Mouse (Mus musculus) midbrain, embryonic 15.5 days (tissue): ENCODE measurements around the gene Pck1. TPM values are rescaled to one million over a fixed set of nuclear protein-coding genes. Genes with fewer than 3 reads are reported as not detected.
"Not testable (repeated sequence)": the region's sequence is repeated elsewhere in the genome, so short reads cannot be mapped to it uniquely, and the experiment has no call there.

Experiments
- ATAC-seq: fragments of 200-750 bp; cut with Nextera tagmentation; replicated peaks from 2 replicates; pipeline ENCODE4 v1.8.0; 2017; ENCODE audit warnings: moderate TSS enrichment
- H3K27ac ChIP-seq: fragments of 300-500 bp; sonication (generic); 2 replicates; pipeline ENCODE4 v1.5.1; 2015; ENCODE audit warnings: mild to moderate bottlenecking, inconsistent platforms
- H3K27me3 ChIP-seq: fragments of 300-500 bp; sonication (generic); replicated peaks from 2 replicates; pipeline ENCODE4 v1.6.1; 2015; ENCODE audit warnings: inconsistent platforms
- H3K36me3 ChIP-seq: fragments of 300-500 bp; sonication (generic); replicated peaks from 2 replicates; pipeline ENCODE4 v1.6.1; 2015; ENCODE audit warnings: inconsistent platforms
- H3K4me1 ChIP-seq: fragments of 300-500 bp; sonication (generic); 2 replicates; pipeline ENCODE4 v1.6.1; 2015; ENCODE audit warnings: inconsistent platforms
- H3K4me2 ChIP-seq: fragments of 300-500 bp; sonication (generic); 2 replicates; pipeline ENCODE4 v1.6.1; 2015; ENCODE audit warnings: inconsistent platforms, mild to moderate bottlenecking, moderate library complexity
- H3K4me3 ChIP-seq: fragments of 300-500 bp; sonication (generic); 2 replicates; pipeline ENCODE4 v1.5.1; 2015; ENCODE audit warnings: mild to moderate bottlenecking, inconsistent platforms
- H3K9ac ChIP-seq: fragments of 300-500 bp; sonication (generic); 2 replicates; pipeline ENCODE4 v1.6.1; 2015; ENCODE audit warnings: mild to moderate bottlenecking, inconsistent platforms
- H3K9me3 ChIP-seq: fragments of 300-500 bp; sonication (generic); 2 replicates; pipeline ENCODE4 v1.6.1; 2016; ENCODE audit warnings: inconsistent platforms
- WGBS: fragments of 180-500 bp; shearing (Covaris S2); methylation state at CpG from one replicate; pipeline ENCODE4 v1.1.7; 2015; ENCODE audit warnings: mixed read lengths; 5-methylcytosine and 5-hydroxymethylcytosine counted together
- polyA plus RNA-seq: library from polyadenylated mRNA; unstranded; fragments of >200 nt; fragmentation: Nextera tagmentation; extraction: Ambion mirVana; gene quantifications from 2 replicates; pipeline ENCODE4 v1.2.1, GENCODE M21; 2015

The Pck1 gene
- polyA plus RNA-seq: not detected in 2 replicates

- no peak within 1 kb of the TSS for H3K27ac ChIP-seq
- H3K9me3 ChIP-seq: no peaks in the 10 kb centered on the region
- 86% methylated on average over 13 of the region's 13 CpGs for WGBS
- H3K9ac ChIP-seq: no peak within 1 kb of the TSS
- no peak within 1 kb of the TSS for H3K4me2 ChIP-seq
- ATAC-seq: no peak
- H3K4me1 ChIP-seq: no peaks in the 10 kb centered on the region
- no peak within 1 kb of the TSS for H3K4me3 ChIP-seq
- H3K36me3 ChIP-seq: no peaks in the 10 kb centered on the region
- no peaks in the 10 kb centered on the region for H3K27me3 ChIP-seq
Measured at GRCm38 (mm10) chr2:173152436-173153151, at the start of gene Pck1. TSS of gene Pck1 (plus strand) at chr2:173153048.

DNA sequence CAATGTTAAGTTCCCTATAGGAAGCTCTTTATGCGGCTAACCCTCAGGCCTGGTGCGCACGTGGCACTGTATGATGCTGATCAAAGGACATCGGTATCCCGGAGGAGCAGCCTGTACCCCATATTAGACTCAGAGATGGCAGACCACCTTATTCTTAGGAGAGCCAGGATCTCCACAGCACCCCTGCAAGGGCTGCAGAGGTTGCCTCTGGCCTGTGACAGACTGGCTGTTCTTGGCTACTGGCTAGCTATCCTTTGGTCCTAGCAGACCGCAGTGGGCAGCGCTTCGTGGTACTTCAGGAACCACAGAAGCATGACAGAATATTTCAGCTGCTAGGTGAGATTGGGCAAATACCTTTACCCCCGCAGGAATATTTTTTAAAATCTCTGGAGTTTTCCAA lies 46.4 kb upstream of the Pck1 start:
- Histone ChIP-seq H3K4me2 (no peak overlapping the region), H3K9ac (no peak overlapping the region), H3K4me1 (no peaks in the 10 kb centered on the region), H3K36me3 (no peaks in the 10 kb centered on the region), H3K4me3 (no peak overlapping the region), H3K9me3 (no peaks in the 10 kb centered on the region), H3K27me3 (no peaks in the 10 kb centered on the region), H3K27ac (no peak overlapping the region)
- 81% methylated on average over 9 of the region's 9 CpGs for WGBS
- no peak for ATAC-seq

DNA sequence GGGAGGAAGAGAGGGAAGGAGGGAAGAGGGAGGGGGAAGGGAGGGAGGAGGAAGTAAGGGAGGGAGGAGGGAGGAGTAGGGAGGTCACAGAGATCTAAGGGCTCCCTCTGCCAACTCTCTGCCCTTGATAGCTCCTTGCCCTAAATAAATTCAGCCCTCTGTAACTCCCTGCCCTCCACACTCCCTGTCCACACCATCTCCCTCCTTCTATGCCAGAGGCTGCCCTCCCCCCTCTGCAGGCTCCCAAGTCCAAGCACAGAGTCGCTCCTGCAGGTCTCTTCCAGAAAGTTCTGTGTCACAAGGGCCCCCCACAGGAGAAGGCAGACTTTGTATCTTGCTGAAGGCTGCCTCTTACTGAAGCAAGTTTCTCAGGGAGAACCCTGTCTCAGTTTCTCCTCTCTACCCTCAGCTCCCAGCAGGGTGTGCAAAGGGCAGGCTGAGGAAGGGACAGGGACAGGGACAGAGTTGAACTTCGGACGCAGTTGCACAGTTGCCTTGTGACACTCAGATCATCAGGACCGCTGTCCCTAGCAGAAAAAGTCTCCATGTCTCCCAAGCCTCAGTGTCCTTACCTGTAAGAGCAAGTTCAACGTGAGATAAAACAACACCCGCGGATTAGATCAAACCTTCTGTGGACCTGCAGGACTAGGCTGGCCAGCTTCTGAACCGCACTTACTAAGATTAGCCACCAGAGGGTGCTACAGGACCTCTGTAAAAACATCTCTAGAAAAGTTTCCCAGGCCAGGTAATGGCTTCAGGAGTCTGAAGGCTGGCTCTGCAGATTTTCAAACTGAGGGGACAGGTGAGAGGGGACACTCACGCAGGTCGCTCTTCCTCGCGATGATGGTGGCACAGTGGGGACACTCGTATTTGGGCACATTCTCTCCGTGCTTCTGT lies 45.7 kb upstream of the Pck1 start:
- 18% methylated on average over 14 of the region's 14 CpGs for WGBS
- peak; percentile 37; the same call in 1 of the 2 replicates for ATAC-seq
- no peaks in the 10 kb centered on the region for H3K27me3 ChIP-seq
- no peaks in the 10 kb centered on the region for H3K9me3 ChIP-seq
- H3K4me3 ChIP-seq: no peak overlapping the region
- no peak overlapping the region for H3K9ac ChIP-seq
- H3K4me1 ChIP-seq: no peaks in the 10 kb centered on the region
- no peaks in the 10 kb centered on the region for H3K36me3 ChIP-seq
- H3K4me2 ChIP-seq: no peak overlapping the region
- H3K27ac ChIP-seq: no peak overlapping the region

GRCm38 (mm10) chr2:173108509-173109190 lies 44.2 kb upstream of the Pck1 start:
- WGBS: 84% methylated on average over 6 of the region's 6 CpGs
- H3K27me3 ChIP-seq: no peaks in the 10 kb centered on the region

GRCm38 (mm10) chr2:173109510-173109909 lies 43.3 kb upstream of the Pck1 start:
- H3K9me3 ChIP-seq: no peaks in the 10 kb centered on the region
- no peaks in the 10 kb centered on the region for H3K27me3 ChIP-seq
- no peak overlapping the region for H3K9ac ChIP-seq
- no peaks in the 10 kb centered on the region for H3K4me1 ChIP-seq
- H3K4me3 ChIP-seq: no peak overlapping the region
- no peak for ATAC-seq
- no peaks in the 10 kb centered on the region for H3K36me3 ChIP-seq
- 94% methylated on average over 7 of the region's 7 CpGs for WGBS
- no peak overlapping the region for H3K27ac ChIP-seq
- no peak overlapping the region for H3K4me2 ChIP-seq

More at GRCm38 (mm10) chr2:173108509-173109190, 44.2 kb upstream of the Pck1 start:
- Histone ChIP-seq H3K4me1 (no peaks in the 10 kb centered on the region), H3K4me3 (no peak overlapping the region), H3K4me2 (no peak overlapping the region), H3K9me3 (no peaks in the 10 kb centered on the region), H3K36me3 (no peaks in the 10 kb centered on the region), H3K9ac (no peak overlapping the region), H3K27ac (no peak overlapping the region)
- ATAC-seq: no peak

DNA sequence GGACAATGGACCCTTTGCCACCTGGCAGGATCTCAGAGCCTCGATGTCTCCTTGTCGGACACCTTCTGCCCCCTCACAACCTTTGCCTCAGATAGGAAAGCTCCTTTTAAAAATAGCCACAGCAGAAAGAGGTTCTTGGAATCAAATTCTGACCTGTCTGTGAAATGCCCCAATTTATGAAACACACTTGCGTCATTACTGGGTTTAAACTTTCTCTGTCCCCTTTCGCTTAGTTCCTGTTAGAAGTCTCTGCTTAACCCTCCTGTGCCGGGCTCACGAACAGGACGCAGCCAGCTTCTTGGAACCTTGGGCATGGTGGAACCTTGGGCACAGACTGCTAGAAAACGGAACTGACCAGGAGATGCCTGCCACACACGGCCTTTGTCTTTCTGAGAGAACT lies 42.3 kb upstream of the Pck1 start:
- no peak overlapping the region for H3K27ac ChIP-seq
- no peak overlapping the region for H3K4me2 ChIP-seq
- H3K4me3 ChIP-seq: no peak overlapping the region
- H3K36me3 ChIP-seq: no peaks in the 10 kb centered on the region
- no peaks in the 10 kb centered on the region for H3K4me1 ChIP-seq
- H3K9me3 ChIP-seq: no peaks in the 10 kb centered on the region
- ATAC-seq: no peak
- 89% methylated on average over 9 of the region's 9 CpGs for WGBS
- no peaks in the 10 kb centered on the region for H3K27me3 ChIP-seq
- H3K9ac ChIP-seq: no peak overlapping the region

- whole genome bisulfite sequencing: 72% methylated on average over 3 of the region's 3 CpGs
- not testable (repeated sequence) for H3K27ac ChIP-seq, H3K9me3 ChIP-seq, H3K27me3 ChIP-seq, H3K4me3 ChIP-seq, ATAC-seq, H3K9ac ChIP-seq, H3K36me3 ChIP-seq, H3K4me1 ChIP-seq, H3K4me2 ChIP-seq
Measured at GRCm38 (mm10) chr2:173113796-173114195, 39.1 kb upstream of the Pck1 start.

DNA sequence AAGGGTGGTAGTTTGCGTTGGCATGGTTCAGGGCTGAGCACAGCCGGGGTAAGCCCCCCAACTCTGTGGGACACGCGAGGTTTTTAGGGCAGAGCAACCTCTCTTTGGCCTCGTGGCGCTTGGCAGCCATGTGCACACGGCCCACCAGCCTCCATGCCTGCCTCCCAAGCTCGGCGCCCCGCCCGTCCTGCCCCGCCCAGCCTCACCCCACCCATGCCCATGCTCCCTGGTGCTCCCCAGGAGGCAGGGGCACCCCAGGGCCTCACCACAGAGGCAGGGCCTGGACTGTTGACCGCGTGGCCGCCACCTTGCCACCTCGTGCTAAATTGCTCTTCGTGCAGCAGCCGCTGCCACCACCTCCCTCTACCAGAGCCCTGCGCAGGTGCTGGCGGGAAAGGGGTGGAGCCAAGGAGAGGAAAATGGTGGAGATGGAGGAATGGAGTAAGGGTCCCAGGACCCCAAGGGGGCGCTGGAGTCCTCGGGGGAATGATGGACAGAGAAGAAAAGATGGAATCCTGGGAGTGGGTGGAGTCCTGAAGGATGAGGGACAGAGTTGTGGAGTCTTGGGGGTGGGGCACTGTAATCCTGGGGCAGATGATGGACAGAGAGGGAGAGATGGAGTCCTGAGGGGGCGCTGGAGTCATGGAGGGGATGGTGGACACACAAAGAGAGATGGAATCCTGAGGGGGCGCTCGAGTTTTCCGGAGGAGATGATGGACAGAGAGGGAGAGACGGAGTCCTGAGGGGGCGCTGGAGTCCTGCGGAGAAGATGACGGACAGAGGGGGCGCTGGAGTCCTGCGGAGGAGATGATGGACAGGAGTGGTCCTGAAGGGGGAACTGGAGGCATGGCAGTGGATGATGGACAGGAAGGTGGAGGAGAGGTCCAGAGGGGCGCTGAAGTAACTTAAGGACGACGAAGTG lies 33.6 kb upstream of the Pck1 start, which contains the start of gene Ctcfl:
Ctcfl (minus strand) TSS at position 503 of the 922 bp plus-strand sequence.
- no peak within 1 kb of the TSS for H3K4me2 ChIP-seq
- no peak for ATAC-seq
- no peaks in the 10 kb centered on the region for H3K4me1 ChIP-seq
- H3K27ac ChIP-seq: no peak within 1 kb of the TSS
- H3K36me3 ChIP-seq: no peaks in the 10 kb centered on the region
- no peak within 1 kb of the TSS for H3K4me3 ChIP-seq
- no peaks in the 10 kb centered on the region for H3K9me3 ChIP-seq
- H3K27me3 ChIP-seq: no peaks in the 10 kb centered on the region
- WGBS: 84% methylated on average over 35 of the region's 35 CpGs
- no peak within 1 kb of the TSS for H3K9ac ChIP-seq

DNA sequence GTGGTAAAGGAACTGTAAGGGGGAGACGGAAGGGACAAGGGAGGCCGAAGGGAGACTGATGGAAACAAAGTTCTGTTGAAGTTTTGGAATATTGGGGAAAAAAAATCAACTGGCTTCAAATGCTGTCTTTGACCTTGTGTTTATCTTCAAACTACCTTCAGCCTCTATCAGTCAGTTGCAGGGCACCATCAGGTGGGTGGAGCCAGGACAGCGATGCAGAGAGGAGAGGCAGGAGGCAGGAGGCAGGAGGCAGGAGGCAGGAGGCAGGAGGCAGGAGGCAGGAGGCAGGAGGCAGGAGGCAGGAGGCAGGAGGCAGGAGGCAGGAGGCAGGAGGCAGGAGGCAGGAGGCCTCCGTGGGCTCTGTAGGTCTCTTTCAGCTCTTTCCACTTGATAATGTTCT lies 32.7 kb upstream of the Pck1 start:
- H3K9me3 ChIP-seq, H3K27ac ChIP-seq, H3K4me1 ChIP-seq, H3K27me3 ChIP-seq, H3K9ac ChIP-seq, H3K36me3 ChIP-seq, H3K4me3 ChIP-seq, H3K4me2 ChIP-seq, ATAC-seq: not testable (repeated sequence)
- 72% methylated on average over 4 of the region's 4 CpGs for WGBS

- no peak overlapping the region for H3K4me3 ChIP-seq
- no peaks in the 10 kb centered on the region for H3K9me3 ChIP-seq
- H3K4me1 ChIP-seq: no peaks in the 10 kb centered on the region
- no peak overlapping the region for H3K4me2 ChIP-seq
- ATAC-seq: no peak
- WGBS: 89% methylated on average over 7 of the region's 7 CpGs
- no peaks in the 10 kb centered on the region for H3K27me3 ChIP-seq
- H3K27ac ChIP-seq: no peak overlapping the region
- H3K36me3 ChIP-seq: no peaks in the 10 kb centered on the region
- no peak overlapping the region for H3K9ac ChIP-seq
Measured at GRCm38 (mm10) chr2:173124022-173124735, 28.7 kb upstream of the Pck1 start.

DNA sequence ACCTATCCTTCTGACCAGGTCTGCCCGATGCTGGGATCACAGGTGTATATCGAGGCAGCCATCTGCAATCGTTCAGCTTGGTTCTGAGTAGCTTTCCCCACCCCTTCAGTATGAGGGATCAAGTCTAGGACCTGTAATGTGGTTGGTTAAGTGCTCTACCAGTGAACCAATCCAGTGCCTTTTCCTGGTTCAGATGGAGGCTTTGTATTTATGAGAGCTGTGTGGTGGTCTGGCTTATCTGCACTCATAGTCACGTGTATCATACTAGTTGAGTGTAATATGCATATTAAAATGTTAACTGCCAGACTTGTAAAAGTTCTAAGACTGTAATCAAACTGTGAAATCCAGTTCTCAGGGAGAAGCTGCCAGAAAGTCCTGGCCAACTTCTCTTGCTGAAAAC lies 26.5 kb upstream of the Pck1 start:
- Histone ChIP-seq H3K27me3 (no peaks in the 10 kb centered on the region), H3K4me2 (no peak overlapping the region), H3K9ac (no peak overlapping the region), H3K9me3 (no peaks in the 10 kb centered on the region), H3K4me3 (no peak overlapping the region), H3K36me3 (no peaks in the 10 kb centered on the region), H3K27ac (no peak overlapping the region), H3K4me1 (no peaks in the 10 kb centered on the region)
- 89% methylated on average over 4 of the region's 4 CpGs for WGBS
- no peak for ATAC-seq
